Mouse (Mus musculus): ENCODE data around the gene Isyna1. TPM values are rescaled to one million over a fixed set of nuclear protein-coding genes. Genes with fewer than 3 reads are reported as not detected.

Isyna1 gene
- polyA plus RNA-seq, 1 experiment: 102 TPM

DNA sequence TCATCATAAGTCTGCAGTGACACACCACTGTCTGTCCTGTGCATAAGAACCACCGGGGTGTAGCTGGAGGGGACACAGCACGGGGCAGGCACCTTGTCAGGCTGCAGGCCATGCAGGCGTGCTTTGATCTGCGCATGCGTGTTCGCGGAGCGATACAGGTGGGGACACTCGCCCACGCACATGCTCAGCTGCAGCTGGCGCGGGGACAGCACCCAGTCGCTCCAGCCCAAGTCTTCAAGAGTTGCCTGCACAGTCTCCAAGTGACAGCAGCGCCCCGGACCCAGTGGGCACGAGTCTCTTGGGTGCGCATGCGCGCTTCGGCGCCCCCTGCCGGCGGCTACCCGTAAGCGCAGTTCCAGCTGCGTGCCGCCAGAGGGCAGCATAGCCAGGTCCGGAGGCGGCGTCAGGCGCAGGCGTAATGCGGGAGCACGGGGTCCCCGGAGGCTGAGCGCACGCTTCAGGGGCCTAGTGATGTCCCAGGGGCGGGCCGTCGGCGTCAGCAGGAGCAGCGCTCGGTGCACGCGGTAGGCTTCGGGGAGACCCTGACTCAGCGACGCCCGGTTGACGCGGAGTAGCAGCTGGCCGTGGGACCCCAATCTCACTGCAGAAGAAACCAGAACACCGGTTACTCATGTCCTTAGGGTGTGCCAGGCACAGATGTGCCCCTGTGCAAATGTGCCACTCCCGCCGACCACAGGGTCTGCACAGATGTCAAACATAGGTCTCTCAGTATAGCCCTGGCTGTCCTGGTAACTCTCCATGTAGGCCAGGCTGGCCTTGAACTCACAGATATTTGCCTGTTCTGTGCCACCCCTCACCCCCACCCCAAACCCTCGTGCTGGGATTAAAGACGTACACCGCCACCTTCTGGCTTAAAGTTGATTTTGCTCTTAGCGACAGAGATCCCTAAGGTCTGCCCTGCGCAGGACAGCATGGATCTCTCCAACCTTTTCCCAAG, 35.7 kb downstream of the Isyna1 start:
- WGBS: 2% methylated on average over 60 of the region's 60 CpGs

DNA sequence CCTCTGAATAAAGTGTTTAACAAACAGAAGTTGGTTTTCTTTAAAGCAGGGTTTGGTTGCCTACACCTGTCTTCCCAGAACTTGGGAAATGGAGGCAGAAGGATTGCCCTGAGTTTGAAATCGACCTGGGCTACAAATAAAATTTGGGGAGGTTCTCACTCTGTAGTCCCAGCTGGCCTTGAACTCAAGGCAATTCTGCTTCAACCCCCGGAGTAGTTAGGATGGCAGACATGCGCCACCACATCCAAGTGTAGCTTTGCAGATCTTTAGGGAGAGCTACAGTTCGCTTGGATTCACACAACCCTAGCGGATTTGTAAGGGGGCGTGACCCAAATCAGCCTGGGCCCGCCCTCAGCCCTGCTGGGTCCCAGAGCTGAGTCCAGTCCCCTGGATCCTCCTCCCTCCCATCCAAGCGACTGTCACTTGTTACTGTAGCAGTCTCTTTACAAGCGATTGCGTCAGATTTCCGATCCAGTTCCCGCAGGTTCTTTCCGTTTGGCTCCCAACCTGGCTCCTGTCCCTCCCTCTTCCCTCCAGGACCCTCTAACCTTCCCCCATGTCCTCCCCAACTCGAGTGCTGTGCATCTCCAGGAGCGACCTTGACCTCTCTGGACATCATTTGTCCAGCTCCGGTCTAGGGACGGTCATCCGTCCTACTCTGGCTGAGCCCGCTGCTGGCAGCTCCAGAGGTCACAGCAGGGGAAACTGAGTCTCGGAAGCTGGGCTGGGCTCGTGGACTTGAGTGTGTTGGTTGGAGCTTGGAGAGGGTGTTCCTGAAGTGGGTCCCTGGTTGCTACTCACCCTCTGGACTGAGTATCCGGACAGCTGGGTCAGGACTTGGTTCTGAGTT, 36.6 kb downstream of the Isyna1 start:
- DNase-seq: no peak
- TF ChIP-seq CTCF (IDR thresholded peaks at IDR 0.05; ENCODE audit: insufficient read depth, low read length) (no peak), POLR2A (IDR thresholded peaks at IDR 0.05; ENCODE audit: borderline replicate concordance, extremely low read depth, low read depth, low read length) (no peak)
- 17% methylated on average over 22 of the region's 22 CpGs for WGBS
- Histone ChIP-seq H3K4me1 (ENCODE audit: control insufficient read depth, insufficient read depth, low read length) (peaks cover 12% of the 10 kb centered on the region), H3K4me3 (replicated peaks; ENCODE audit: extremely low read depth, low read depth, low read length) (peak overlapping the region; percentile 1)

More for the DNA sequence above, 35.7 kb downstream of the Isyna1 start:
- Histone ChIP-seq H3K4me1 (ENCODE audit: control insufficient read depth, insufficient read depth, low read length) (peaks cover 12% of the 10 kb centered on the region), H3K4me3 (replicated peaks; ENCODE audit: extremely low read depth, low read depth, low read length) (peak overlapping the region; percentile 66)
- peak; percentile 90 for DNase-seq
- TF ChIP-seq CTCF (IDR thresholded peaks at IDR 0.05; ENCODE audit: insufficient read depth, low read length) (peak; percentile 90), POLR2A (IDR thresholded peaks at IDR 0.05; ENCODE audit: borderline replicate concordance, extremely low read depth, low read depth, low read length) (peak; percentile 28; the same call in 1 of the 2 replicates)

DNA sequence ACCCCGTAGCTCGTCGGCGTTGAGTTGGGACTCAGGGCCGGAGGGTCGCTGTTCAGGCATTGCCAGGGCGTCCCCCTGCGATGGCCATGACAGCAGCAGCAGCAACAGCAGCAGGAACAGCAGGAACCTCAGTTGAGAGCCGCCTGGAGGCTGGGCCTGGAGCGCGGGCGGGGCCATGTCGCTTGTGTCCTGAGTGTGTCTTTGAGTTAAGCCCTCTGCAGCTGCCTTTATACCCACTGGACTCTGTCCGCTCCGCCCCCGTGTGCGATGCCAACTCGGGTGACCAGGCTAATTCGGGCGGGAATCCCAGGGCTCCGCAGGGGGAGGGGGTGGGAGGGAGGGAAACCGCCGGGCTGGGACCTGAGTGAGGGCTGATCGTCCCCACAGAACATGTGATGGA, 37.3 kb downstream of the Isyna1 start:
- H3K4me1 ChIP-seq (ENCODE audit: control insufficient read depth, insufficient read depth, low read length): peaks cover 12% of the 10 kb centered on the region
- no peak overlapping the region for H3K4me3 ChIP-seq (replicated peaks; ENCODE audit: extremely low read depth, low read depth, low read length)
- WGBS: 14% methylated on average over 24 of the region's 24 CpGs
- TF ChIP-seq CTCF (IDR thresholded peaks at IDR 0.05; ENCODE audit: insufficient read depth, low read length): no peak
- peak; percentile 52; the same call in 1 of the 2 replicates for TF ChIP-seq POLR2A (IDR thresholded peaks at IDR 0.05; ENCODE audit: borderline replicate concordance, extremely low read depth, low read depth, low read length)
- DNase-seq: no peak

DNA sequence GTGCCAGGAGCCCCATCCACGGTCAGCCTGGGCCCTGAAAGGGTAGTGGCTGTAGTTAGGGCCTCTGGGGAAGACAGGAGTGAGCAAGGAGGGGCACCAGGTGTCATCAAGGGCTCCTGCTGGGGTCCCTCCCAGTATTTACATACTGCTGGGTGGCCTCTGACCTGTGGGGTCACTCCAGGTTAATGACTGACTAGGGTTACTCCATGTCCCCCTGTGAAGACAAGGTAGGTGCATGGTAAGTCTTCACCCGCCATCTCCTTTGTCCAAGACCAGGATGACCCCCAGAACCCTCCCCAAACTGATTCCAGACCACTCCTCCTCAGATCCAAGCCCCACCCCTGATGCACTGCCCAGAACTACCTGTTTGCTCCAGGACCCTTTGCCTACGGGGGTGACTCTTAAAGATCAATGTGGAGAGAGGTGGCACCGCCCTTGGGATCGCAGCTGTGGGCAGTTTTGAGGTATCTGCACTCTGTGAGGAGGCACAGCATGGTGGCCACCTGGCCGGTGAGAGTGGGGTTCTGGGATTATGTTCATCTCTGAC, 38.2 kb downstream of the Isyna1 start, which contains the start of gene Gdf15:
Gdf15 (minus strand) TSS at position 111 of the 547 bp plus-strand sequence.
- no peak for TF ChIP-seq POLR2A (IDR thresholded peaks at IDR 0.05; ENCODE audit: borderline replicate concordance, extremely low read depth, low read depth, low read length)
- no peak for TF ChIP-seq CTCF (IDR thresholded peaks at IDR 0.05; ENCODE audit: insufficient read depth, low read length)
- Histone ChIP-seq H3K4me3 (replicated peaks; ENCODE audit: extremely low read depth, low read depth, low read length) (no peak within 1 kb of the TSS), H3K4me1 (ENCODE audit: control insufficient read depth, insufficient read depth, low read length) (peaks cover 12% of the 10 kb centered on the region)
- 86% methylated on average over 6 of the region's 6 CpGs for WGBS
- no peak for DNase-seq

DNA sequence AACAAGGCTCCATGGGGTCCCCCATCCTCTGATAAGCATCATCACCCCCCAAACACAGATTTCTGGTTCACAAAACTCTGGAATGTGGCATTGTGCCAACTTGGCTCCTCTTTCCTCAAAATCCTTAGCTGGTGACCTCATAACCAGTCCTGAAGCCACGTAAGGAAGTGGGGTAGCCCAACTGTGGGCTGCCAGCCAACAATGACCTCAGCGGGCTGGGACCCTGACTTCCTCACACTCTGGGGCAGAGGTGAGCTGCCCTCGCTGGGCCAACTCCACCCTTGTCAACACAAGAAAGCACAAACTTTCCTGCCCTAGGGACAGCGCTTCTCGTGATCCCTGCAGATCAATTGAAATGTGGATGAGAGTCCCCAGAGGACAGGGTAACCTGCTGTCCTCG, 39.9 kb downstream of the Isyna1 start:
- Histone ChIP-seq H3K4me3 (replicated peaks; ENCODE audit: extremely low read depth, low read depth, low read length) (no peak overlapping the region), H3K4me1 (ENCODE audit: control insufficient read depth, insufficient read depth, low read length) (peaks cover 12% of the 10 kb centered on the region)
- DNase-seq: peak; percentile 63
- WGBS: 14% methylated on average over 6 of the region's 6 CpGs
- TF ChIP-seq CTCF (IDR thresholded peaks at IDR 0.05; ENCODE audit: insufficient read depth, low read length) (no peak), POLR2A (IDR thresholded peaks at IDR 0.05; ENCODE audit: borderline replicate concordance, extremely low read depth, low read depth, low read length) (no peak)

DNA sequence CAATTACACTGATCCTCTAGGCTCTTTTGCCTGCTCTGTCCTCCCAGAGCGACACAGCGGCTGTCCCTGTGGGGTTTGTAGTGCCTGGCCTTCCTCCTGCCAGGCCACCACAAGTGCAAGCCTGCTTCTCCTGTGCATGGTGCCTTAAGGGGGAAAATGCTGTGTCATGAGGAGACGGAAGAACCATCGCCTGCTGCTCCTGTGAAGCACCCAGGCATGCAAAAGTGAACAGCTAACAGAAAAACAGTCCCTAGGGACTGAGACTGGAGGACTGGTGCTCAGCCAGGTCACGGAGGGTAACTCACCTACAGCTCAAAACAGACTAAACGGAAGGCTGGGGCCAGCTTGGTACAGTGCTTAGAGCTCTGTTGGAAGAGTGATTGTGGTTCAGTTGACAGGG, 41.4 kb downstream of the Isyna1 start:
- H3K4me3 ChIP-seq (replicated peaks; ENCODE audit: extremely low read depth, low read depth, low read length): no peak overlapping the region
- no peak for DNase-seq
- 85% methylated on average over 6 of the region's 6 CpGs for WGBS
- TF ChIP-seq POLR2A (IDR thresholded peaks at IDR 0.05; ENCODE audit: borderline replicate concordance, extremely low read depth, low read depth, low read length): no peak
- no peak for TF ChIP-seq CTCF (IDR thresholded peaks at IDR 0.05; ENCODE audit: insufficient read depth, low read length)
- peaks cover 9% of the 10 kb centered on the region for H3K4me1 ChIP-seq (ENCODE audit: control insufficient read depth, insufficient read depth, low read length)

DNA sequence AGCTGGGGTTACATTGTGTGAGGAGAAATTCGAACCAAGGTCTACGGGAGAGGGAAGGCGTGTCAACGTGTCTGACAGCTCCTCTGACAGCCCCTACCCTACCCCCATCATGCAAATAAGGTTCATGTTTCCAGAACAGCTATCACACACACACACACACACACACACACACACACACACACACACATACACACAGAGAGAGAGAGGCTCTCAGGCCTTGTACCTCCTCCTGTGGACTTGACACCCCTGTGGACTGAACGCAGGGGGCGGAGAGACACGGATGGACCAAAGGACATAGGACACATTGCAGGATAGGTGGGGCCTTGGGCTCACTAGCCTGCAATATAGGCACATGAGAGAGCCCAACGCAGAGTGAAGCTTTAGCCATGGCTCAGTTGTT, 42.7 kb downstream of the Isyna1 start:
- TF ChIP-seq CTCF (IDR thresholded peaks at IDR 0.05; ENCODE audit: insufficient read depth, low read length) (no peak), POLR2A (IDR thresholded peaks at IDR 0.05; ENCODE audit: borderline replicate concordance, extremely low read depth, low read depth, low read length) (no peak)
- WGBS: 71% methylated on average over 8 of the region's 8 CpGs
- Histone ChIP-seq H3K4me1 (ENCODE audit: control insufficient read depth, insufficient read depth, low read length) (peaks cover 7% of the 10 kb centered on the region), H3K4me3 (replicated peaks; ENCODE audit: extremely low read depth, low read depth, low read length) (no peak overlapping the region)
- no peak for DNase-seq

DNA sequence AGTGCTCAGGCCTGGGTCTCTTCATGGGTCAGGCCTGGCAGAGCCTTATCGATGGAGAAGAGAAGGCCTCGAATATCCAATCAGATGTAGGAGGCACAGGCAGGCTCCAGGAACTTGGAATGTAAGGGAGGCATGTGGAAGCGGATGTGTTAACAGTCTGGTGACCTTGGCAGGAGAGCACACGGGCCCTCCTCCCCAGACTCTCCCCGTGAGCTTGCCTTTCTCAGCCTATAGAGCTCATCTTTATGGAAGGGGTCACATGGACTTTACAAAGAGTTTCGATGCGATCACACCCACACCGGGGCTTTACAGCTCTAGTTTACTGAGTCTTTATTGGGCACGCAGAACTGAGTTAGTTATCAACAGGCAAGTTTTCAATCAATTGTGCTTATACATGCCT, 44.6 kb downstream of the Isyna1 start:
- DNase-seq: no peak
- H3K4me1 ChIP-seq (ENCODE audit: control insufficient read depth, insufficient read depth, low read length): peaks cover 7% of the 10 kb centered on the region
- 71% methylated on average over 9 of the region's 9 CpGs for WGBS
- TF ChIP-seq CTCF (IDR thresholded peaks at IDR 0.05; ENCODE audit: insufficient read depth, low read length): no peak
- TF ChIP-seq POLR2A (IDR thresholded peaks at IDR 0.05; ENCODE audit: borderline replicate concordance, extremely low read depth, low read depth, low read length): no peak
- H3K4me3 ChIP-seq (replicated peaks; ENCODE audit: extremely low read depth, low read depth, low read length): no peak overlapping the region

DNA sequence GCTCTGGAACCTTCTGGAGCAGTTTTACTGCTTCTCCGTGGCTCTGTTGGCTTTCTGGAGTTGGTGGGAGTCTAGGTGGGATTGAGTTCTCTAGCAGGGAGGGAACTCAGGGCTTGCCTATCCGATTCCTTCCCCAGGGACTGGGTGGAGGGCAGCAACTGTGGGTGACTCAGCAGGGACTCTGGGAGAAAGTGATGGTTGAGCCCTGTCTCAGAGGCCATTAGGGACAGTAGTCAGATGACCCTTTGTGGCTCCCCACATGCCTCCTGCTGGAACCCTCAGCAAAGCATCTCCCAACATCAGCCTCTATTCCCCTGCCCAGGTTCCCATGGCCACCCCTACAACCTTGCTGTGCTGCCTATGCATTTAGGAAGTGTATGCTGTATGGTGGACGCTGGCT, 48.8 kb downstream of the Isyna1 start:
- DNase-seq: no peak
- WGBS: 66% methylated on average over 3 of the region's 3 CpGs
- TF ChIP-seq CTCF (IDR thresholded peaks at IDR 0.05; ENCODE audit: insufficient read depth, low read length) (no peak), POLR2A (IDR thresholded peaks at IDR 0.05; ENCODE audit: borderline replicate concordance, extremely low read depth, low read depth, low read length) (no peak)
- H3K4me3 ChIP-seq (replicated peaks; ENCODE audit: extremely low read depth, low read depth, low read length): no peak overlapping the region
- peaks cover 5% of the 10 kb centered on the region; the same call in 1 of the 2 replicates for H3K4me1 ChIP-seq (ENCODE audit: control insufficient read depth, insufficient read depth, low read length)
